Mouse (Mus musculus) central nervous system, embryonic 18 days (tissue): ENCODE results near the gene Gm20721. TPM values are rescaled to one million over a fixed set of nuclear protein-coding genes. Genes with fewer than 3 reads are reported as not detected.

Experiments
- polyA plus RNA-seq: library from polyadenylated mRNA; depleted of rRNA; stranded (reverse); fragments of >200 nt; gene quantifications from 2 replicates; pipeline ENCODE4 v1.2.3, GENCODE M21; 2012; rRNA removed

Gm20721 gene
- 3.5 and 3.7 TPM in 2 replicates for polyA plus RNA-seq

GRCm38 (mm10) chr2:174346612-174346998, at the start of gene Gm20721:
Gene Gm20721 (minus strand): TSS chr2:174346712.

GRCm38 (mm10) chr2:174284011-174284410, 62.5 kb downstream of the Gm20721 start, which contains the start of gene Gnas:
Gene Gnas (plus strand): TSS chr2:174284320.

Other genes with a start within 250 kb of the Gm20721 start
- gene Npepl1, start 236.4 kb downstream of the Gm20721 start, polyA plus RNA-seq = 28.9 and 30.3 TPM in 2 replicates
- gene Gnas, start 62.4 kb downstream of the Gm20721 start, polyA plus RNA-seq = 2,124 and 2,129 TPM in 2 replicates
- gene Nelfcd, start 69.1 kb upstream of the Gm20721 start, polyA plus RNA-seq = 76.6 and 77.9 TPM in 2 replicates
- gene Ctsz, start 92.3 kb upstream of the Gm20721 start, polyA plus RNA-seq = 61.5 and 66.0 TPM in 2 replicates
- gene Tubb1, start 104.0 kb upstream of the Gm20721 start, polyA plus RNA-seq = 0.08 and 0.12 TPM in 2 replicates
- 447 and 512 TPM in 2 replicates for gene Atp5e, start 117.4 kb upstream of the Gm20721 start, polyA plus RNA-seq
- gene Prelid3b, start 126.4 kb upstream of the Gm20721 start, polyA plus RNA-seq = 95.1 and 99.4 TPM in 2 replicates